Mouse (Mus musculus) brain, embryonic 14.5 days (tissue): ENCODE measurements around the gene Il10rb.

Source experiments
- CTCF ChIP-seq: fragments of 200-500 bp; IDR thresholded peaks from 2 replicates; pipeline ENCODE4 v1.5.1; 2012; ENCODE audit warnings: inconsistent platforms, mild to moderate bottlenecking, moderate library complexity, borderline replicate concordance; ENCODE audit not compliant: insufficient read depth, insufficient read length; ENCODE audit errors: extremely low read depth
- POLR2A ChIP-seq: fragments of 200-500 bp; IDR thresholded peaks from 2 replicates; pipeline ENCODE4 v1.6.1; 2012; ENCODE audit warnings: mild to moderate bottlenecking, inconsistent platforms, borderline replicate concordance; ENCODE audit not compliant: poor library complexity, insufficient read depth, insufficient read length, severe bottlenecking; ENCODE audit errors: extremely low read depth

GRCm38 (mm10) chr16:91458976-91459375 is 53.0 kb downstream of the Il10rb start:
- TF ChIP-seq CTCF (no peak), POLR2A (no peak)
